Mouse (Mus musculus) fat pad, adult 2 months (tissue): ENCODE measurements around the gene Phgdh.
A peak's percentile ranks its signal among the peaks of the same experiment; 100 is the strongest.

Experiments
- DNase-seq: peaks from one replicate; pipeline ENCODE4 v3.0.0-alpha.2; 2011; ENCODE audit warnings: low read depth, low spot score; ENCODE audit errors: extremely low read depth

Phgdh gene

GRCm38 (mm10) chr3:98348705-98349104, 8.9 kb upstream of the Phgdh start:
- DNase-seq: no peak

- no peak for DNase-seq
Measured at GRCm38 (mm10) chr3:98348106-98348505, 8.3 kb upstream of the Phgdh start.

- DNase-seq: no peak
Measured at GRCm38 (mm10) chr3:98343235-98343634, 3.4 kb upstream of the Phgdh start.

GRCm38 (mm10) chr3:98340818-98341594, 1.2 kb upstream of the Phgdh start:
- no peak for DNase-seq

- DNase-seq: no peak
Measured at GRCm38 (mm10) chr3:98339097-98339705, 589 bp downstream of the Phgdh start.

- DNase-seq: no peak
Measured at GRCm38 (mm10) chr3:98338584-98339041, 1.2 kb downstream of the Phgdh start.

GRCm38 (mm10) chr3:98336661-98337654, 2.8 kb downstream of the Phgdh start:
- DNase-seq: peak; percentile 93

GRCm38 (mm10) chr3:98335886-98336285, 3.9 kb downstream of the Phgdh start:
- DNase-seq: no peak

- no peak for DNase-seq
Measured at GRCm38 (mm10) chr3:98335331-98335730, 4.5 kb downstream of the Phgdh start.

GRCm38 (mm10) chr3:98334010-98334409, 5.8 kb downstream of the Phgdh start:
- no peak for DNase-seq

GRCm38 (mm10) chr3:98324235-98324634, 15.6 kb downstream of the Phgdh start:
- DNase-seq: no peak

GRCm38 (mm10) chr3:98322209-98322608, 17.6 kb downstream of the Phgdh start:
- DNase-seq: no peak

GRCm38 (mm10) chr3:98319190-98319589, 20.6 kb downstream of the Phgdh start:
- no peak for DNase-seq

GRCm38 (mm10) chr3:98317143-98317542, 22.6 kb downstream of the Phgdh start:
- DNase-seq: no peak

- no peak for DNase-seq
Measured at GRCm38 (mm10) chr3:98315181-98315580, 24.6 kb downstream of the Phgdh start.

GRCm38 (mm10) chr3:98313294-98314155, 26.3 kb downstream of the Phgdh start:
- no peak for DNase-seq

GRCm38 (mm10) chr3:98312867-98313266, 26.9 kb downstream of the Phgdh start:
- DNase-seq: no peak

- no peak for DNase-seq
Measured at GRCm38 (mm10) chr3:98310456-98310855, 29.3 kb downstream of the Phgdh start.

- DNase-seq: no peak
Measured at GRCm38 (mm10) chr3:98308606-98309005, 31.2 kb downstream of the Phgdh start.

GRCm38 (mm10) chr3:98301761-98302160, 38.0 kb downstream of the Phgdh start:
- DNase-seq: no peak
